Mouse (Mus musculus): ENCODE data around the gene Prss46.

Gene Prss46

DNA sequence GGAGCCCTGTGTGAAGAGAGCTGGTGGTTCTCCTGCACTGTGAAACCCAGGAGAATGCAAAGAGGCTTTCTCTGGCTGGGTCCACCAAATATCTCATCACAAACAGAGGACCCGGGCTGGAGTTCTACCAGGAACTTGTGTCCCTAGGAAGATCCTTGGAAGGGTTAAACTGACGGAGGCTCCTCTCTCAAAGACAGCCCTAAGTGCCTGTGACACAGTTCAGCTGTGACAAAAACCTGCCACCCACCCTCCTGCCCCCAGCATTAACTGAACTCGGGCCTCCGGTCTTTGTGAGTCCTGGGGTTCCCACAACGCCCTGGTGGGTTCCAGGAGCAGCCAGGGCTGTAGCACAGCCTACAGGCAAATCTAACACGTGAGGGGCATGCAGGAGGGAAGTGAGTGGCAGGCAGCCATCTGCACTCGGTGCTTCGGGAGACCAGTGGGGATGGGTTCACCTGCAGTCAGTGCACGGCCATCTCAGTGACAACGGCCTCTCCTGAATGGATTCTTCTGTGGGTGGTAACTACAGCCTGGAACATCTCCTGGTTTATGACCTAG, 55.2 kb downstream of the Prss46 start:
- DNase-seq: no peak

GRCm38 (mm10) chr9:110901204-110901603, 56.9 kb downstream of the Prss46 start:
- DNase-seq: no peak

GRCm38 (mm10) chr9:110902271-110902670, 58.0 kb downstream of the Prss46 start:
- DNase-seq: no peak

Measured in kidney, postnatal 36 days (tissue).